Mouse (Mus musculus): ENCODE data around the gene Tlcd1. TPM values are rescaled to one million over a fixed set of nuclear protein-coding genes. Genes with fewer than 3 reads are reported as not detected.

Gene Tlcd1
- total RNA-seq, 2 experiments from 2014 or later: 24.4 to 27.7 TPM

DNA sequence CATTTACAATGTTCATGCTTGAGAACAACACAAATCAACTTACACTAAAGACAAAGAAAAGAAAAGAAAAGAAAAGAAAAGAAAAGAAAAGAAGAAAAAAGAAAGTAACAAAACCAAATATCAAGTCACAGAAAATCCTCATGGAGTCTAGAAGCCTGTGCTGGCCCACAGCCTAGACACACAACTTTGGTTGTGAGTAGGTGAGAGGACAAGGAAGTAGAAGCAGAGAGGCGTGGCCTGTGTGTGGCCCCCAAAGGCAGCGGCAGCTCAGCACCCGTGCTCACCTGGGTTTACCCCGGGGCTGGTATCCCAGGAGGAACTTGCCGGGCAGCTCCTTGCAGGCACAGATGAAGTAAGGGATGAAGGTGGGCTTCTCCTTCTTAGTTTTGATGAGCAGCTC, 35.0 kb downstream of the Tlcd1 start:
- H3K27ac ChIP-seq: no peak overlapping the region
- no peak for DNase-seq (ENCODE audit: extremely low spot score in 1 of 2, low spot score in 2 of 2)
- no peak for TF ChIP-seq CTCF (IDR thresholded peaks at IDR 0.05)
- intact Hi-C loops (cut with DNase I): no loop called here
- no peak overlapping the region for H3K4me3 ChIP-seq

DNA sequence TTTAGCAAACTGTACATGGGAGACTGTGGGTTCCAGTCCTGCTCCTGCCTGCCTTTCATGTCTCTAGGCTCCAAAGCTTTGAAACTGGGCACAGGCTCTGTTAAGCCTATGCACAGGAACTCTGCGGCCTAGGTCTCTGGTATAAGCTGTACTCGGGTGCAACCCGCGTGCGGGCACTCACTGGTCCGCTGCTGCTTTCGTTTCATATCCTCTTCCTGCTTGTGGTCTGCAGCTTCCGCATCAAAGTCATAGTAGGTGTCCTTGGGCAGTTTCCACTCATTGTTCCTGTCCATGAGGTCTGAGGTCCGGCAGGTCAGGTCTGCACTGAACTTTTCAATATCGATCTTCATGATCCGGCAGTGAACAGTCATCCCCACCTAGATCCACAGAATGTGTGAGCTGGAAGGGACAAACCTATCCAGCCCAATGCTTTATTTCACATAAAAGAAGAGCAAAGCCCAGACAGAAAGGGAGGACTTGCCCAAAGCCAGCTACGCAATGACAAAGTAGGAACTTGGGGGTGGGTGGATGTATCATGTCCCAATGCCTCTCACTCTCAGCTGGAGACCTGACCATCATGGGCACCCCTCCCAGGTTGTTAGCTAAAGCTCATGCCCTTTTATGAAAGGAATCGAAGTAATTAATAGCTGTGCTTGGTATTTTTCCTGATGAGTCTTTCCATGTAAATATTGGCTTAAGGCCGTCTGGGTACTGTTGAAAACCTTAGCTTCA, 36.7 kb downstream of the Tlcd1 start:
- TF ChIP-seq CTCF (IDR thresholded peaks at IDR 0.05): no peak
- Histone ChIP-seq H3K4me3 (no peak overlapping the region), H3K27ac (no peak overlapping the region)
- no peak for DNase-seq (ENCODE audit: extremely low spot score in 1 of 2, low spot score in 2 of 2)
- intact Hi-C loops (cut with DNase I): no loop called here

DNA sequence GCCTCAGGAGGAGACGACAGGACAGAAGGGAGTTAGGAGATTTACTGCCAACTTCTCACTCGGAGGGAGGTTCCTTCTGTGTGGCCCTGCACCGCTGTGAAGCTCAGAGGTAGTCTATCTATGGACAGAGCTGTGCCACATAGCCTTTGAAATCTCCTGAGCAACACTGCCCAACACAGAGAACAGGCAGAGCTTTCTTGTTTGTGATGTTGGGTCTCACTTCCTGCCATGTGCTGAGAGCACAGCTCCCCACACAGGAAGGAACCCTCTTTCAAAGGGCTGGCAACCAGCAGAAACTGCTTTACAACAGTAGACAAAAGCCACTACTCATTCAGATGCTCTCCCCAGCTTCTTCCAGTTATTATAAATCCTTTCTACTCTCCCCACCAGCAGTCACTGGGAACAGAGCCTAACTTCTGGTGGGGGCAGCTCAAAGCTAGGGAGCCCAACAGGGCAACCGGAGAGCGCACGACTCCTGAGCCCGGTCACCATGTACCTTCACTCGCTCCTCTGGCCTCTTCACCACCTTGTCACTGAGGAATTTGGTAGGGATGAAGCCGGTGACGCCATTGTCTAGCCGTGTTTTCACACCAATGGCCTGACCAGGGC, 39.3 kb downstream of the Tlcd1 start:
- intact Hi-C loops (cut with DNase I): no loop called here
- Histone ChIP-seq H3K4me3 (no peak overlapping the region), H3K27ac (peak overlapping the region; percentile 47)
- no peak for TF ChIP-seq CTCF (IDR thresholded peaks at IDR 0.05)
- DNase-seq (ENCODE audit: extremely low spot score in 1 of 2, low spot score in 2 of 2): no peak

DNA sequence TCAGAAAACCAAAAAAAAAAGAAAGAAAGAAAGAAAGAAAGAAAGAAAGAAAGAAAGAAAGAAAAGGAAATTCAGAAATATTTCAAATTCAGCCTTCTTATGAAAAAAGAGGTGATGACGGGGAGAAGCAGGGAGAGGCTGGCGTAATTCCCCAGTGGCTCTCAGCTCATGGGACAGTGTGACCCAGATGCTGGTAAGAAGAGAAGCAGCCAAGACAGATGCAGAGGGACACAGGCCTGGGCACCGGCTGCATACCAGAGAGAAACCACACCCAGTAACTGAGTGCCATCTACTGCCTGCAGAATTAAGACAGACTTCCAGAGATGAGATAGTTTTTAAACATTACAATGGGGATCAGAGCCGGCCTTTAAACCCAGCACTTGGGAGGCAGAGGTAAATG, 47.1 kb downstream of the Tlcd1 start:
- no peak overlapping the region for H3K27ac ChIP-seq
- H3K4me3 ChIP-seq: no peak overlapping the region
- intact Hi-C loops (cut with DNase I): no loop called here
- DNase-seq (ENCODE audit: extremely low spot score in 1 of 2, low spot score in 2 of 2): no peak
- no peak for TF ChIP-seq CTCF (IDR thresholded peaks at IDR 0.05)

Small RNA genes within 50 kb of the gene (microRNA-seq; reads per million reads assigned to microRNA genes)
- 0.24 to 1.2 reads per million in 2 experiments for gene Mir7653

Other genes with a start within 250 kb of the Tlcd1 start
- gene Sez6, start 245.9 kb upstream of the Tlcd1 start, total RNA-seq (2021): 100 to 1,000 TPM; 127 to 157 TPM
- 10 to 100 TPM; 58.9 to 59.2 TPM for gene Phf12, start 194.0 kb upstream of the Tlcd1 start, total RNA-seq (2021)
- 1 to 10 TPM; 5.5 to 6.3 TPM for gene Dhrs13, start 144.4 kb upstream of the Tlcd1 start, total RNA-seq (2021)
- 10 to 100 TPM; 91.2 to 96.0 TPM for gene Flot2, start 138.8 kb upstream of the Tlcd1 start, total RNA-seq (2021)
- gene Eral1, start 96.3 kb upstream of the Tlcd1 start, total RNA-seq (2021): 10 to 100 TPM; 18.9 to 19.0 TPM
- 10 to 100 TPM; 27.5 to 32.1 TPM for gene Fam222b, start 82.1 kb upstream of the Tlcd1 start, total RNA-seq (2021)
- 10 to 100 TPM; 10.5 to 10.6 TPM for gene Traf4, start 11.1 kb upstream of the Tlcd1 start, total RNA-seq (2021)
- gene Nek8, start within 50 bp of the Tlcd1 start, total RNA-seq (2021): 1 to 10 TPM; 3.0 to 3.1 TPM
- gene Rpl23a, start 6.9 kb downstream of the Tlcd1 start, total RNA-seq (2021): 100 to 1,000 TPM; 647 to 724 TPM
- 10 to 100 TPM; 19.0 to 19.7 TPM for gene Rab34, start 11.7 kb downstream of the Tlcd1 start, total RNA-seq (2021)
- 1 to 10 TPM; 4.7 to 7.7 TPM for gene Proca1, start 16.7 kb downstream of the Tlcd1 start, total RNA-seq (2021)
- gene Sdf2, start 69.0 kb downstream of the Tlcd1 start, total RNA-seq (2021): 10 to 100 TPM; 58.6 to 66.4 TPM
- gene Supt6, start 69.3 kb downstream of the Tlcd1 start, total RNA-seq (2021): 100 to 1,000 TPM; 100 to 107 TPM
- gene 2610507B11Rik, start 85.0 kb downstream of the Tlcd1 start, total RNA-seq (2021): 100 to 1,000 TPM; 176 to 177 TPM
- 10 to 100 TPM; 21.1 to 29.5 TPM for gene BC030499, start 114.1 kb downstream of the Tlcd1 start, total RNA-seq (2021)
- gene Spag5, start 124.8 kb downstream of the Tlcd1 start, total RNA-seq (2021): 10 to 100 TPM; 12.1 to 16.1 TPM
- 100 to 1,000 TPM; 804 to 830 TPM for gene Aldoc, start 146.3 kb downstream of the Tlcd1 start, total RNA-seq (2021)
- gene Pigs, start 151.7 kb downstream of the Tlcd1 start, total RNA-seq (2021): 10 to 100 TPM; 60.7 to 62.8 TPM
- 10 to 100 TPM; 29.1 to 32.2 TPM for gene Unc119, start 166.8 kb downstream of the Tlcd1 start, total RNA-seq (2021)
- not detected for gene Foxn1, start 209.8 kb downstream of the Tlcd1 start, total RNA-seq (2021)
- gene Slc13a2, start 245.5 kb downstream of the Tlcd1 start, total RNA-seq (2021): not detected